Mouse (Mus musculus) retina, postnatal 7 days (tissue): Measurements from ENCODE around the gene Myo1b.
"Not testable (repeated sequence)": the region's sequence is repeated elsewhere in the genome, so short reads cannot be mapped to it uniquely, and the experiment has no call there.

ENCODE experiments used
- DNase-seq: peaks from one replicate; pipeline ENCODE4 v3.0.0-alpha.2; 2012; ENCODE audit warnings: low read depth, low spot score

The Myo1b gene

GRCm38 (mm10) chr1:51895961-51896360, 19.9 kb downstream of the Myo1b start:
- DNase-seq, result no peak

DNA sequence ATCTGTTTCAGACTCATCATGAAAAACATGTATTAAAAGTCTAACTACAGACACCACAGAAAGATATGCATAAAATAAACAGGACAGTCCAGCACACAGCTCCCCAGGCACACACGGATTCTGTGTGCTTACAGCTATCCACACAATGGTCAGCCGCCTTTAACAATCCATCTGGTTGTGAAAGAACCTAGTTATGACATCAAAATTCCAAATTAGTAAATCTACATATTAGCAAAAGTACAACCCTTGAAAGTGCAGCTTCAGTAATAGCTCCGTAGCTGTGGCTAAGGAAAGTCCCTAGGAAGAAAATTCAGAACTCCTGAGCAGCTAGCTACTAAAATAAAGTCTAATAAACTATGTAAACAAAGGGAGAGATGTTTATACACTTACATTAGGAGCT, 21.1 kb downstream of the Myo1b start:
- DNase-seq, result no peak

DNA sequence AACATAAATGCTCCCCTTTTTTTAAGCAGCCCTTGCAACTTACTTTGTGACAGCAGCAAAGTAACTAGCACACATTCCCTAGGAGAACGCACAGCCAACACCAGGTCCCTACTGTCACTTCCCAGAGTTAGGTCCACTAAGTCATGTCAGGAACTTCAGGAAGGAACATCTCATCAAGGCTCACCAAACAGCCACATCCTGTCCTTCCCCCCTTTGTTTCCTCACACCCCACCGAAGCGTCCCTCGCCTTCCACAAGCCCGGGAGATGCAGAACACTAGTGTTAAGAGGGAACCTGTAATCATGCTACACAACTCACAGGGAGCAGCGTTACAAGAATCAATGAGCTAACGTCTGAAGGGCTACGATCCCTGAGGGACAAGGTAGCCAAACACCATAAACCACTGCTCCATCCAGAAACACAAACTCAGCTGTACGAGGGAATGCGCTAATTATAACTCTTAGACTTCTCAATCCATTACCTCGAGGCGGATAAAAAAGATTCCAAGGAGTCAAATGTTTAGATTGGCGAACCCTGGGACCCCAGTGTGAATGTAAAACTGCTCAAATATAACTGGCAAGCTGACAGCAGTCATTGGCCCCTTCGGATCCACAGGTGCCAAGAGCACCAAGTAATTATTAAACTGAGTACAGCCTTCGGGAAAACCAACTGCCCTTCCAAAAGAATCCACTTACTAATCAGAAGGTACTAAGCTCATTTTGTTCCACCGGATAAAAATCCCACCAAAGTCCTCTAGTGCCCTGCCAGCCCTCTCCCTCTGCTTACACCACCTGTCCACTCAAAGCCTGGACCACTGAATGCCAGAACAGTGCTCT, 22.1 kb downstream of the Myo1b start:
- no peak for DNase-seq

- DNase-seq, result no peak
Measured at GRCm38 (mm10) chr1:51892005-51892404, 23.9 kb downstream of the Myo1b start.

DNA sequence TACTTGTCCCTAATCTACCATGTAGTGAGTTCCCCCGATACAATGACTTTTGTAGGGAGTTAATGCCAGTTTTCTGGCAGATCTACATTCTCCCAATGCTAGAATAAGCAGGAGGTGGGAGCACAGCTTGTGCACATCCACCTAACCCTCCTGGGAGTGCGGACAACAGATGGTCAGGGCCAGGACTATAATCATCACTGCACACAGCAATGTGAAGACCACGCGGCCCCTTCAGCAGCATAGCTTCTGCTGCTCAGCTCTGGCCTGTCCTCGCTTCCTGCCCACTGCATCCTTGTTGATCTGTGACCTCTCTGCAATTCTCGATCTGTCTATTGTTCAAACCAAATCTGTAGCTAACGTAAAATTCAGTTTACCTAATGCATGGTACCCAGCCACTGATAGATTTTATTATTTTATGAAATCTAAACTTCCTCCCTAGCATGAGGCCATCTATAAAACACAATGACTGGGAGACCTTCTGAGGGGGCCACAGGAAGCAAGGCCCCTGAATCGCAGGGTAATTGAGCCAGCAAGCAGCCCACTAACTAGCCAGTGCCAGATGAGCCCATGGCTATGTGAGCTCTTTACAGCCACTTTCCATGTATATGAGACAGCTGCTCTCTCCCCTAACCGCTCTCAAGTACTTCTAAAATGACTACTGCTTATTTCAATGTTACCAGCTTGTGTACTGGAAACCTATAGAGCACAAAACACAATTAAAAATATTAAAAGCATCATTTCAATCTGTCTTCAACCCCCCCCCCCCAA, 27.6 kb downstream of the Myo1b start:
- no peak for DNase-seq

GRCm38 (mm10) chr1:51885356-51885983, 30.4 kb downstream of the Myo1b start:
- no peak for DNase-seq

GRCm38 (mm10) chr1:51883211-51883610, 32.7 kb downstream of the Myo1b start:
- no peak for DNase-seq

GRCm38 (mm10) chr1:51882752-51883151, 33.1 kb downstream of the Myo1b start:
- no peak for DNase-seq

- no peak for DNase-seq
Measured at GRCm38 (mm10) chr1:51879927-51880814, 35.7 kb downstream of the Myo1b start.

DNA sequence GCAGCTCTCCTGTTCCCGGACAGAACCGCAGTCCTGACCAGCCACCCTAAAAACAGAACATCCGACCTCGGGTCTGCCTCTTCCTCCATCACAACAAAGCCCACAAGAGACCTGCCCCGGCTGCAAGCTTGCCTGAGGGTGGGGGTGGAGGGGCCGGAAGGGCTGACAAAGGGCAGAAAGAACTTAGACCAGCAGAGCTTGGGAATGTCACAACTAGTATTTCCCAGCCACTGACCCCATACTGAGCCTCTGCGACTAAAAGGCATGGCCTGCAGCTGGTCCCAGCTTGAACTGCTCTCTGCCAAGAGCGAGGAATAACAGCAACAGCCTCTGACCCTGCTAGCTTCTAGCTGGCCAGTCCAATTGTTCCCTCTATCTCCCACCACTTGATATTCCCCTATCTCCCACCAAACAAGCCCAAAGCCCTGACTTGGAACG, 36.5 kb downstream of the Myo1b start:
- no peak for DNase-seq

DNA sequence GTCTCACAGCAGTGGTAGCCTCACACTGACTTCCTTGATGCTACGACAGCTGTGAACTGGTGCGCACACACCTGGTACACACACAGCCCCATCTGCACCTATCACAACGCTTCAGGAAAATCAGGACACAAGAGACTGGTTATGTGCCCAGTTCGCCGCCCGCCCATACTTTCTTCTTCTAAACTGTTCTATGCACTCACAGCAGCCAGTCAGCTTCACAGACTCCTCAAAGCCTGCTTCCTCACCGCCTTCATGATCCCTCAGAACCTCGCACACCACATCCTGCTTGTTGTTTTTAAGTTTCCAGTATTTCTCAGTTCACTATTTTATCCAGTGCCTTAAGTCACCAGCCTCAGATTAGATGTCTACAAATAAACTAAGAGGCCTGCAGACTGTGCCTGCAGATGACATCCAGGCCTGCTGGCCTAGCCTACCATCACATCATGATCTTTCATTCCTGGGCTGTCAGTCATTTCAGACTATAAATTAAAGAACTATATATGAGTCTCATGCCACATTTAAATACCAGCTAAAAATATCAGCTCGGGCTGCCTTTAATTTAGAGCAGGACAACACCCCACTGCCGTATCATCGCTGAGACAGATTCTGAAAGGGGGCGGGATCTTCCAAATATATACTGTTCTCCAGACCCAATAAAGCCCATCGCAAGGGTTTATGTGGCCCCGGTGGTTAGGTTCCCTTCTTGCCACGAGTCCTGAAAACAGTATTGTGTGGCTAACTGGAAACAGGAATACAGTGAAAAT, 40.2 kb downstream of the Myo1b start:
- DNase-seq, result no peak

- DNase-seq, result no peak
Measured at GRCm38 (mm10) chr1:51872493-51873261, 43.2 kb downstream of the Myo1b start.

DNA sequence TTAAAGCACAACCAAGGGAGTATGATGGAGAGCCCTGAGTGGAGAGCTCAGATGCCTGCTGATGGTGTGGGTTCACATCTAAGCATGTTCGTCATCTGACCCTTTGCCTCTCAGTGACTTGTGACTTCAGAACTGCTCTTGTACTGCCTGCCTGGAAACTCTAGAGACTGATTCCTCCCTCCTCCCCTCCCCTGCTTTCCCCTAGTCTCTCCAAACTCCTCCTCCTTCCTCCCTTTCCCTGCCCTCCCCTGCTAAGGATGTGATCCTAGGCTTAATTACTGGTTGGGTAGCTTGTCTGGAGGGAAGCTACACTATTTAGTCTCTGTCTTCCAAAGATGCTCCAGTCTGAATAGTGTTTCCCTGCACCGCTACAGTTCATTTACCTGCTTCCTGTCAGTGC, 44.6 kb downstream of the Myo1b start:
- DNase-seq, result not testable (repeated sequence)

GRCm38 (mm10) chr1:51862828-51863421, 52.9 kb downstream of the Myo1b start:
- no peak for DNase-seq

GRCm38 (mm10) chr1:51860837-51861236, 55.0 kb downstream of the Myo1b start:
- DNase-seq, result no peak

- DNase-seq, result no peak
Measured at GRCm38 (mm10) chr1:51856946-51857345, 58.9 kb downstream of the Myo1b start.

DNA sequence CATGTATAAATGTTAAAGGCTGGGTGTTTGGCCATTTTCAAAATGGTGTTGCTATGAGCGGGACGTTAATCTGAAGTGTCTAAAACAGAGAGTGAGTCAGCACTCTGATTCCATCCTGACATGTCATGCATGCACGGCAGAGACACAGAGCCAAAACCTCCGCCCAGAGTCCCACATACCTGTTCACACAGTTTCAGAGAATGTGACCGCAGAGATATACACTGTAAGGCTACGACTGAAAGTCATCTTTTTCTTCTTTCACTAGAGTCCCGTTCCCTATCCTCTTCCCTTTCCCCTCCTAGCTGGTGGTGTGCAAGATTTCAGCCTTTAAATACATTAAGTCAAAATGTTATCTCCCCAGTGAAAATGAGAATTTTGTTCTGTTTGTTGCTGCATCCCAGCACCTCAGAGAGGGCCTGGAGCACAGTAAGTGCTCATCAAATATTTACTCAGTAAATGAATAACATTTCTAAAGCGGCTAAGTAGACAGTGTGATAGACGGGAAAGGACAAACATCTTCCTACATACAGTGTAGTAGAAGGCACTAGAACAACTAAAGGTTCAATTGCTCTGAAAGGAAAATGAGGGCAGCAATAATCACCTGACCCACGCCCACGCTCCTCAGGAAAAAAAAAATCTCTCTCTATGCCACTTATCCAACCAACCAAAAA, 59.5 kb downstream of the Myo1b start:
- no peak for DNase-seq

DNA sequence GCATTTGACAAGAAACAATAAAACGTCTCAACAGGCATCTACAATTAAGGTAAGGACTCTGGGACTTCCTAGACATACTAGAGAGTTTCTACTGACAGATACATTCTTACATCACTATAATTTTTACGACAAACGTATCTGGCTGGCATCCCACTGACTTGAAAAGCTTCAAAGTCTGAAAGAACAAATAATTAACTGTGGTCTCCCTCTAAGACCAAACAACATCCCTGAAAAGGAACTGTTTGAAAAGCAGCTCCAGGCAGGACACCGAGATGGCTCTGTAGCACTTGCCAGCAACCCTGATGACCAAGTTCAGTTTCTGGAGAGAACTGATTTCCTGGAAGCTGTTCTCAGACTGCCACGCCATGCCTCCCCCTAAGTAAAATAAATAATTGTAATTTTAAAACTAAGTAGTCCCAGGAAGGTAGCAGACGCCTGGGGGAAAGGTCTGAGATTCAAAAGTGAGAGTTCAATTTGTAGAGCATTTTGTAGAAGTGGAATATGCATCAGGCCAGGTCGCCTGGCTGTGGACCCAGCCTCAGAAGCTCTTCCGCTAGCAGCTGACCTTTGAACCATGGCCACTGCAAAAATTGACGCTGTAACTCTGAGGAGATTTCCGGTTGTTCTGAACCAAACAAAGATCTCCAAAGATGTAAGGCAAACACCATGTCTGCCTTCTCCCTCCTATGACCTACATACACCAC, 60.2 kb downstream of the Myo1b start:
- no peak for DNase-seq
